Mouse (Mus musculus): ENCODE measurements around the gene Pik3c2b.

Pik3c2b gene

DNA sequence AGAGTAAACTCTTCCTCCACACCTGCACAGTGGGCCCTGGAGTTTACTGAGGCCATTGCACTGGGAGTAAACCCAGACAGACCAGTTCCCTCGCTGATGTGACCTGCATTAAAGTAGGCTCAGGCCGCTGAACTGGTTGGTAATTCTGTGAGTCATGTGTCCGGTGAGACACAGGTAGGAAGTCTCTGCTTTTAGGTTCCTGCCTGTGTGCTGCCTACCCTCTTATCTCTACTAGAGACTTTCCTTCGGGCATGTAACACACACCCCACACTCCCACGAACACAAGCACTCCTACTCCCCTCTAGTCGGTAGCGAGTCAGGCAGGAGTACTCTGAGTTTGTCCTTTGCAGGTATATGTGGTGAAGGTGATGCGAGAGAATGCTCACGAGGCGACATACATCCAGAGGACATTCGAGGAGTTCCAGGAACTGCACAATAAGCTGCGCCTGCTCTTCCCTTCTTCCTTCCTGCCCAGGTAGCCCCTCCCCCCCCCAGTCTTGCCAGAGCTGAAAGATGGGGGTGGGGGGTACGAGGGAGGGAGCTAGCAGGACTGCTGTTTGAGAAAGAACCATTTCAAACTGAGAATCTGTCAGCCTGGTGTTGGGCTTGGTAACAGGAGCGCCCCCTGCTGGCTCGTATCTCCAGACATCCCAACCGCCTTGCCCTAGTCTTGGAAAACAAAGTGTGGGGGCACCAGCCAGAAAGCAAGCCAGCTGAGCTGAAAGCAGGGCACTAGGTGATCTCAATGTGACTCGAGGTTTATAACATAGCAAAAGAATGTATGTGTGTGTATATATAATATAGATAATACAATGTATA, 55.7 kb downstream of the Pik3c2b start:
- peak; percentile 78 to 88 for DNase-seq

DNA sequence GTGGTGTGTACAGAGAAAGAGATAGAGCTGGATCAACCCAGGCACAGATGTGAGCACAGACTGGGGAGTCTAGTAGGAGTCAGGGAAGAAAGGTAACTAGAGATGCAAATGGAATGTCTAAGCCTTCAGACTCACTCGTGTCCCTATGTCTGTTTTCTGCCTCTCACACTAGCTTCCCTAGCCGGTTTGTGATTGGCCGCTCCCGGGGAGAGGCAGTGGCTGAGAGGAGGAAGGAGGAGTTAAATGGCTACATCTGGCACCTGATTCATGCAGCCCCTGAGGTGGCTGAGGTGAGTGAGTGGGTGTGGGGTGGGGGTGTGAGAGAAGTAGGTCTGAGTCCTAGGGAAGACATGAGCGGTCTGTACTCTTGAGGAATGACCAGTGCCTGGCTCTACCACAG, 56.6 kb downstream of the Pik3c2b start:
- peak in 1 of 2 experiments; percentile 19 for DNase-seq

DNA sequence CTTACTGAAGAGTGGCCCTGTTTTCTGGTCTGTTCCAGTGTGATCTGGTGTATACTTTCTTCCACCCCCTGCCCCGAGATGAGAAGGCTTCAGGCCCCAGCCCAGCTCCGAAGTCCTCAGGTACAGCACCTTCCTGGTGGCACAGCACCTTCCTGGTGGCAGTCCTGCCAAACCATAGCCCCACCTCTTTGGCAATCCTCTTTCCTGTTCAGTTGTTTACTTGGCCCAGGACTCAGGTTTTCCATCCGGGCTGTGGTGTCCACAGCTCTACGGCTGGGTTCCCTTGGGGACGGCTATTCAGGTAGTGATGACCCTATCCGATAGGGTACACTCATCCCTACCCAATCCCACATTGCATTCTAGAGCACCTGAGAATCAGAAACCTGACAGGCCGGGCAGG, 57.8 kb downstream of the Pik3c2b start:
- peak in 1 of 2 experiments; percentile 24 for DNase-seq

DNA sequence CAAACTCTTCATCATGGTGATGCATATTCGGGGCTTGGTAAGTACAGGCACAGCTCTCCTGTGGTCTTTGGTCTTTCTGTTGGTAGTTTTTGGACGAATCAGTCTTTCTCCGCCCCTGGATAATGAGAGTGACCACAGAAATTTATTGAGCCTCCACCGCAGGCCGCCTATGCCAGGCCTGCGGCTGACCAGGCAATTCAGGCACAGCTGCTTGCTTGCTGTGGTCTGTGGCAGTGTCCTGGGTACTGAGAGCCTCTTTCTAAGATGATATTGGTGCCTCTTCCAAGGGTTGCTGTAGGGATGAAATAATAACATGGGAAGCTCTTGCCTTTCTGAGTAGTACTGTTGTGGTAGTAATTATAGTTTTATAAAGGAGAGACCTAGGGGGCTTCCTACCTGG, 58.4 kb downstream of the Pik3c2b start:
- DNase-seq: peak in 1 of 2 experiments; percentile 5

DNA sequence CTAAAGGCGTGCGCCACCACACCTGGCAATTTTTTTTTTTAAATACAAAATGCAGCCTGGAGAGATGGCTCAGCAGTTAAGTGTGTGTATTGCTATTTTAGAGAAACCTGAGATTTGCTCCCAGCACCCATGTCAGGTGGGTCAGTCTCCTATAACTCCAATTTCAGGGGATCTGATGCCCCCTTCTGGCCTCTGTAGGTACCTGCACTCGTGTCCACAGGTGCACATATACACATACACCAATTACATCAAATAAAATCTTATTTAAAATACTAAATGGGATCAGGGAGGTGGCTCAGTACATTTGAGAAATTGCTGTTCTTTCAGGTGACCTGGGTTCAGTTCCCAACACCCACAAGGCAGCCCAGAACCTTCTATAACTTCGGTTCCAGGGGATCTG, 70.6 kb downstream of the Pik3c2b start:
- peak in 1 of 2 experiments; percentile 13 for DNase-seq

DNA sequence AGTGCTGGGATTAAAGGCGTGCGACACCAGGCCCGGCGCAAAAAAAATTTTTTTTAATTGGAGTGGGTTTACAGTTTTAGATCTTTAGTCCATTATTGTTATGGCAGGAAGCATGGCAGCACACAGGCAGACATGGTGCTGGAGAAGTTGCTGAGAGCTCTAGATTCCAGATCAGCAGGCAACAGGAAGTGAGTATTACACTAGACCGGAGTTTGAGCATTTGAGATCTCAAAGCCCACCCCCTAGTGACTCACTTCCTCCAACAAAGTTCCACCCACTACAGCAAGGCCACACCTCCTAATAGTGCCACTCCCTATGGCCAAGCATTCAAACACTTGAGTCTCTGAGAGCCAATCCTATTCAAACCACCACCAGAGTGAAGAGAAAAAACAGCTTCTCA, 72.7 kb downstream of the Pik3c2b start:
- DNase-seq: peak in 1 of 2 experiments; percentile 17

DNA sequence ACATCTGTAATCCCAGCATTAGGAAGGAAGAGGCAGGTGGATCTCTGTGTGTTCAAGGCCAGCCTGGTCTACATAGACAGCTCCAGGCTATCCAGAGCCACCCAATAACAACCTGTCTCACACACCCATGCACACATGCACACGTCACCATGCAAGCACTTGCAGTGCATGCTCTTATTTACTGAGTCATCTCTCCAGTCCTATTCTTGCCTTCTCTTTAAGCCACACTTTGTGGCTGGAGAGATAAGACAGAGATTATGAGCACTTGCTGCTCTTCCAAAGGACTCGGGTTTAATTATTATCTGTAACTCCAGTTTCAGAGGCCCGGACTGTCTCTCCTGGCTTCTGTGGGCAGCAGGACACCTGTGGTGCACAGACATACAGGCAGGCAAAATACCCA, 73.4 kb downstream of the Pik3c2b start:
- peak in 1 of 2 experiments; percentile 15 for DNase-seq

DNA sequence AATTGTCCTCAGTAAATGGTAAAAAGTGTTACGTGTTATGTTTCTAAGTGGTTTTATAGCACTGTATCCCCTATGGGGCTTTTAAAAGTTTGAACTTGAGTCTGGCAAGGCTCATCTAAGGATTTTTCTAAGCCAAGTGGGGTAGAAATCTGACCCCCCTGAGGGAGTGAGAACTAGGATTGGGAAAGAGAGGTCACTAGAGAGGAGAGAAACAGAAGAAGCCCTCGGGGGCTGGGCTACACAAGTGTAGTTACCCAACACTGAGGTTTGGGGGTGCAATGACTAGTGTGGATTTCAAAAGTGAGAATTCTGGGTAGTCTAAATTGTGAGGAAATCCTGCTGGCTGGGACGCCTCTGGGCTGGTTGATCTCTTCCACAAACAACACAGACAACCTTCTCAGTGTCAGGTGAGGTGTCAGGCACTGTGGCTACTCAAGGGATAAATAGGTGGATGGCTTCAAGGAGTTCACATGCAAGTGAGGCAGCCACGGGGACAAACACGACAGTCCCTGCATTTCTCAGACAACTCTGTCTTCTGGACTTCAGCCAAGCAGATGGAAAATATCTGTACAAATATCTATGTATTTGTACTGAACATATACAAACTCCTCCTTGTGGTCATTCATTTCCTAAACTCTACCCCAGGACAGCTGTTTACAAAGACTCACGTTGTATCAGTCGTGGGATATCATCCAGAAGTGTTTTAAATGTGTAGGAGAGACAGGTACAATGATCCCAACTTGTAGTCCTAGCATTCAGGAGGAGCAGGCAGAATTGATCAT, 74.7 kb downstream of the Pik3c2b start:
- peak in 1 of 2 experiments; percentile 23 for DNase-seq

DNA sequence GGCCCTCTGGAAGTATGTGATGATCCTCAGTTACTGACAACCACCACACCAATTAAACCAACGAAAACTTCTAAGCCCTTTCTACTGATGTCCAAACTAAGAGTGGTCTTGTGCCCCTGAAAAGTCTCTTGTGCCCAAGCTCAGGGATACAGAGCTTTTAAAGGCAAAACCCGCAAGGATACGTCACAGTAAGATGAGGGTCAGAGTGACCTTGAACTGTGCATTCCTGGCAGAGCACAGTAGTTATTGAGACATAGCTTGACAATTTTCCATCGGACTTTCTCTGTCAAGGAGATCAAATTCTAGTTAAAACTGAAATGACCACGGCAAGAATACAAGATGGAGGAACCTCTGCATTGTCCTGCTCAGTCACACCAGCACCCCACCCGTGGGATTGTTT, 75.8 kb downstream of the Pik3c2b start:
- no peak for DNase-seq

DNA sequence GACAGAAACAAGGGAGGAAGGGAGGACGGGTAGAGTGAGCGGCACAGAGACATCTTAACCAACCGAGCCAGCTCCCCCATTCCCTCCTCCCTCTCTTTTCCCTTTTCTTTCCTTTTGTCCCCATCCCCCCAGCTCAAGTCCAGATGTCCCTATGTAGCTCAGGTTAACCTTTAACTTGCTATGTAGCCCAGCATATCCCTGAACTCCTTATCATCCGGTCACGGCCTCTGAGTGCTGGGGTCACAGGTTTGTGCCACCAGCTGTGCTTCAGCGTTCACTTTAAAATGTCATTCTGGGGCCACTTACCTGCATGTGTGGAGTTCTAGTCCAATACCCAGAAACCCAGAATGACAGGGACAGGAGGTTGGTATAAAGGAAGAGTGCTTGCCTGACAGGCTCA, 78.7 kb downstream of the Pik3c2b start:
- peak; percentile 13 to 53 for DNase-seq

DNA sequence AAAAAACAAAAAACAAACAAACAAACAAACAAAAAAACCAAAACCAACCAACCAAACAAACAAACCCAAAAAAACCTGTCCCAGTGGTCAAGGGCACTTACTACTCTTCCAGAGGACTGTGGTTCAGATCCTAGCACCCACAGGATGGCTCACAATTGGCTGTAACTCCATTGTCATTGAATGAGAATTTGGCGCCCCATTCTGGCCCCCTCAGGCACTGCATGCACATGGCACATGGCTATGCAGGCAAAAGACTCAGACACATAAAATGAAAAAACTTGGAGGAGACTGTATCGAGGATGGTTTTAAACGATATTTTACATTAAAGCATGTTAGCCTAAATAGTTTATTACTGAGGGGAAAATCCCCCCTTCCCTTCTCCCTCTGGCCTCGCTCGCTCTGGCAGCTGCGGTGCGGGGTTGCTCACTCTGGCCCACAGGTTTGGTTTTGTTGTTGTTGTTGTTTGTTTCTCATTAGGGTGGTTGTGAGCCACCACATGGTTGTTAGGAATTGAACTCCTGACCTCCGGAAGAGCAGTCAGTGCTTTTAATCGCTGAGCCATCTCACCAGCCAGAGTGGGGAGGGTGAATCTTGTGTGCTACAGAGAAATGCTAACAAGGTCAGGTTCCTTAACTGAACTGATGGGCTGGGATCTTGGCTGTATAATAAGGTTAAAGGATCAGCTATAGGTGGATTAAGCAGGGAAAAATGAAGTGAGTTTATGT, 80.3 kb downstream of the Pik3c2b start:
- DNase-seq: peak in 1 of 2 experiments; percentile 33

DNA sequence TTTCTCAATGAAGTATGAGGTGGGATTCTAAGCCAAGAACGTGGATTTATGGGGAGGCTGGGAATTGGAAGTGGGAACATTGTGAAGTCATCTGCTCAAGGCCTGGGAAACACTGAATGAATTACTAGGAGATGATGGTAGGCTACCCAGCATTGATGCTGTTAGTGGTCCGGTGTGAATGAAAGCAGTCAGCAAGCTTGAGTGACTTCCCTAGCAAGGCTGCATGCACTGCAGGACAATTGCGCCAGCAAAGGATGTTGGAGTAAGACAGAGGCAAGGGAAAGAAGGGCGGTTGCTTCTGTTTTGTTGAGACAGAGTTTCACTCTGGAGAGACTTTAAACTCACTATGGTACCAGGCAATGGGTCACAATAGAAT, 80.9 kb downstream of the Pik3c2b start:
- DNase-seq: peak in 1 of 2 experiments; percentile 23

DNA sequence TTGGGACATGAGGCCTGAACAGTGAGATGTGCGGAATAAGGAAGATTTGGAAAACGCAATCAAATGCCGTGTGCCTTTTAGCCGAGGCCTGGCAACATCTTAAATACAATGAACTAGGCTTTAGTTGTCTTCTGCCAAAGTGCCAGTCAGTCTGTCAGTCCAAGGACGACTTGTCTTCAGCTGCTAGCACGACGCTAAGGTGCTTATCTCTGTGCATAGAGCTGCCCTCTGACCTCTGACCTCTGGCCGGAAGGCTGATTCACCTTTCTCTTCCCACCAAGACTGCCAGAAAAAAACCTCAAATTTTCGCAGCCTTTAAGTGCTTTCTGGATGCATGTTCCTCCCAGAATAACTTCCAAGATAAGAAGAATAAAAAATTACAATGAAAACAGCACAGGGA, 81.9 kb downstream of the Pik3c2b start:
- peak in 1 of 2 experiments; percentile 28 for DNase-seq

DNA sequence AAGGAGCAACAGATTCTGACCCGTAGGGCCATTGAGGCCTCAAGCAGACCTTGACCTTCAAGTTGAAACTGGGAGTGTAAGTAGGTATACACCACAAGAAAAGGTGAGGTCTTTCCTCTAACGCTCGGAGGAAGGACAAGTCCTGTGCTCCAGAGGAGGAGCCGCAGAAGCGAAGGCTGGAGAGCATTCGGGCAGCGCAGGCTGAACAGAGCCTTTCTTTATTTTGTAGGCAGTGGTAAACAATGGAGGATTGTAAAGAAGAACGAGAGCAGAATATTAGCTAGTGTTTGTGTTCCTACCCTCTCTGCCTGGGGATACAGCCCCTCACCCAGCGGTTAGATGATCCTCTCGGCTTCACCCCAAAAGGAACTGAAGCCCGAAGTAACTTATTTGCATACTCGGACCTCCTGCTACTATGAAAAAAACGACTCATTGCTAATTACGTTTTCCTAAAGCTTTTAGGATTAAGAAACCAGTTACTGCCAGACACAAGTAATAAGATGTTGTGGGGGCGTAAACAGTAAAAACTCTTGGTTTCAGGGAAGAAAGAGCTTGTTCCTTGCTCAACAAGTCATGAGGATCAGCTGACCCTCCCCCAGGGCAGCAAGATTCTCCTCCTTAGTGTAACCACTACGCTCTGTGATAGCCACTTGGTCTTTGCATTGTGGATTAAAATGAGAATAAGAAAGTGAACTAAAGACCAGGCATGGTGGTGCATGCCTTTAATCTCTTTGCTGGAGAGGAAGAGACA, 84.2 kb downstream of the Pik3c2b start:
- peak in 1 of 2 experiments; percentile 37 for DNase-seq

DNA sequence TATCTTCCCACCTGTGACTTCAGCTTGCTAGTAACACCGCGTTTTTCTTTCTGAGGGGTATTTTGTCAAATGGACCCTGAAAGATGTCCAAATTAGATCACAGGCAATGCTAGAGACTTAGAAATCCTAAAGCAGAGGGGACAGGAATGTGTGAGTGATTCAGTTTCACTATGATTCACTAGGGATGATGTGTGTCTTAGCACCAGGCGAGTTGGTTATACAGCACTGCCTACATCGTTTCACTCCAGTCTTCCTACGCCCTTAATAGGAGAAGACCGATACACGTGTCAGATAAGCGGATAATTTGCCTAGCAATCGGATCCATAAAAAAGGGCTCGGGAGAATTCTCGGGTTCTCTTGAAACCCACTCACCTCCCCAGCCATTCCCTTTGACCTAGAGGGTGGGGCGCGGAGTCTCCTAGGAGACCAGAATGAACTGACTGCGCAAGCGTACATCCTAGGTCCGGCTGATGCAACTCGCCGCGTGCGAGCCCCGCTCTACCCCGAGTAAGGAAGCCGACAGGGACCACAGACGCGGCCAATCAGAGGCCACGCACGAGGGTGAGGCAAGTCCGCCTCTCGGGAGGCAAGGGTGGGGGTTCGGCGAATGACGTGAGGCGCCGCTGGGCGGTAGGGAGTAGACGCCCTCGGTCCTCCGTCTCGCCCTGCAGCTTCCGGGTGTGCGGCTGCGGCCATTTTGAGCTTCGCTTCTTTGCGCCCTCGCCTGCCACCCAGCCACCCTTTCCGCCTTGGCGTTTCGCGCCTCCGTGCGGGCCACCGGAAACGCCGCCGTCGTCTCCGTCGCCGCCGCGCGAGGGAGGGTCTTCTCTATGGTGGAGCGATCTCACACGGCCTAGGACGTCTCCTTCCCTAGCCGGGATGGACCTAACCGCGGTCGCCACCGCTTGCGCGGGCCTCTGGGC, 85.4 kb downstream of the Pik3c2b start, which contains the start of gene Ppp1r15b:
Ppp1r15b (plus strand) TSS at position 506 of the 923 bp plus-strand sequence.
- peak; percentile 98 to 100 for DNase-seq

DNA sequence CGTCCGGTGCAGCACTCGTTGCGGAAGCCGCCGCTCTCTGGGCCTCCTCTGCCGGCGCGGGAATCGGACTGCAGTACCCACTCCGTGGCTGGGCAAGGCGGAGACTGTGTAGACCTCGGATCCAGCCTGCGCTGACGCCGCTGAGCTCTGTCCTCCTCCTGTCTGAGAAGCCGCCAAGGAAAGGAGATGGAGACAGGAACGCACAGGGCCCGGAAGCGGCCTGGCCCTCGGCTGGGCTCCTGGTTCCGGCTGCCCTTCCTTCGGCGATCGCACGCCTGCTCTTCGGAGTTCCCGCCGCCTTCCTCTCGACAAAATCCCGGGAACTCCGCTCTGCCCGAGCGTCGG, 86.1 kb downstream of the Pik3c2b start:
- DNase-seq: no peak

DNA sequence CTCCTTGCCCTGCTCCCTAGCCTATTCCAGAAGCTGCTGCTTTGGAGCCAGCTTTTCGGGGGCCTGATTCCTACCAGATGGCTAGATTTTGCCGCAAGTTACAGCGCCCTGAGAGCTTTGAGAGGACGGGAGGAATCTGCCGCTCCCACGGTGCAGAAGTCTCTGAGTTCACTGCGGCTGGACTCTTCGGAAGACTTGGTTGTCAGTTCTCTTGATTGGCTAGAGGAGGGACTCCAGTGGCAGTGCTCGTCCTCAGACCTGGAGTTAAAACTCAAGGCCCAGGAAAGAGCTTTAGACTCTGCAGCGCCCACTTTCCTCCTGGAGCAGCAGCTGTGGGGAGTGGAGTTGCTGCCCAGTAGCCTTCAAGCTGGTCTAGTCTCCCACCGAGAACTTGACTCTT, 86.5 kb downstream of the Pik3c2b start:
- DNase-seq: peak; percentile 31 to 57

DNA sequence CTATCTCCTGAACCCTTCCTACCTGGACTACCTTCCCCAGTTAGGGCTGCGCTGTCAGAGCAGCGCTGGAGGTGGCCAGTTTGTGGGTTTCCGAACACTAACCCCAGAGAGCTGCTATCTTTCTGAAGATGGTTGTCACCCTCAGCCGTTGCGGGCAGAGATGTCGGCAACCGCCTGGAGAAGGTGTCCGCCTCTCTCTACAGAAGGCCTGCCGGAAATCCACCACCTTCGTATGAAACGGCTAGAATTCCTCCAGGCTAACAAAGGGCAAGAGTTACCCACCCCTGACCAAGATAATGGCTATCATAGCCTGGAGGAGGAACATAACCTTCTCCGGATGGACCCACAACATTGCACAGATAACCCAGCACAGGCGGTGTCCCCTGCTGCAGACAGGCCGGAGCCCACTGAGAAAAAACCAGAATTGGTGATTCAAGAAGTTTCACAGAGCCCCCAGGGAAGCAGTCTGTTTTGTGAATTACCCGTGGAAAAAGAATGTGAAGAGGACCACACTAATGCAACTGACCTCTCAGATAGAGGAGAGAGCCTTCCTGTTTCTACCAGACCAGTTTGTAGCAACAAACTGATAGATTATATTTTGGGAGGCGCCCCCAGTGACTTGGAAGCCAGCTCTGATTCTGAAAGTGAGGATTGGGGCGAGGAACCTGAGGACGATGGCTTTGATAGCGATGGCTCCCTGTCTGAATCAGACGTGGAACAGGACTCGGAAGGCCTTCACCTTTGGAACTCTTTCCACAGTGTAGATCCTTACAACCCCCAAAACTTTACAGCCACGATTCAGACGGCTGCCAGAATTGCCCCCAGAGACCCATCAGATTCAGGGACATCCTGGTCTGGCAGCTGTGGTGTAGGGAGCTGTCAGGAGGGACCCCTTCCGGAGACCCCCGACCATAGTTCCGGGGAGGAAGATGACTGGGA, 87.2 kb downstream of the Pik3c2b start:
- peak in 1 of 2 experiments; percentile 36 for DNase-seq

DNA sequence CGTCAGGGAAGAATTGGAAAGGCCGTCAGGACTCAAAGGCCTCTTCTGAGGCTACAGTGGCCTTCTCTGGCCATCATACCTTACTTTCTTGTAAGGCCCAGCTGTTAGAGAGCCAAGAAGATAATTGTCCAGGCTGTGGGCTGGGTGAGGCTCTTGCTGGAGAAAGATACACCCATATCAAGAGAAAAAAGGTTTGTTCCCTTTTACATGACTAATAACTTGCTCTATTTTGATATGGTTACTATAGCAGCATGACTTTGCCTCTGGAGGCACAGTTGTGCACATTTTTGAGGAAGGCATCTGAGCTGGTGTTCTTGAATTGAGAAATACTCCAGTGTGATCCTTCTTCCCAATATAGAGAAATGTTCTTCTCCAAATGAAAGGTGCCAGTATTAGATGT, 88.0 kb downstream of the Pik3c2b start:
- DNase-seq: peak in 1 of 2 experiments; percentile 29

DNA sequence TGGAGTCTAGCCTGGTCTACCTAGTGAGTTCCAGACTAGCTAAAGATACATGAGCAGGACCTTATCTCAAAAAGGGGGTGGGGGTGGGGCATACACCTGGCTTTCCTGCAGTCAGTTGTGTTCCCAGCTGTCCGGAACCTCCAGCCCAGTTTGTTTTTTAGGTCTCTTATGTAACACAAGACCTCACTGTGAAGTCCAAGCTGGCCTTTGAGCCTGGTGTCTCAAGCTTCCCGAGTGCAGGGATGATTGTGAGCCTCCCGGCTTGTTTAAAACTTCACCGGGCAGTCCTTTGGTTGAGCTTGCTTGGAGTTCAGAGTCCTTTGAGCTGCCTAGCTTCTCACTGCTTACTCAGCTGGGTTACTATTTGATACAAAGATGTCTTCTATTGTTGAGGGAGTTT, 88.6 kb downstream of the Pik3c2b start:
- DNase-seq: peak; percentile 68 to 88

All from kidney, postnatal 25 days (tissue).